Mouse (Mus musculus) macrophage (primary cell): ENCODE measurements at regions not wholly inside any gene's neighbourhood (a gene's known extent, or its start where the extent isn't known, plus 50 kb on each side); places are given as distances from the start of the nearest gene placed in this dataset.

Experiments used
- H3K27ac ChIP-seq: fragments of 350-480 bp; formaldehyde crosslinking; 2 replicates; pipeline ENCODE4 v1.9.0; 2021
- H3K36me3 ChIP-seq: fragments of 350-480 bp; formaldehyde crosslinking; 2 replicates; pipeline ENCODE4 v1.9.0; 2021; ENCODE audit errors: inconsistent target
- H3K4me3 ChIP-seq: fragments of 350-480 bp; formaldehyde crosslinking; 2 replicates; pipeline ENCODE4 v1.9.0; 2021; ENCODE audit errors: inconsistent target
- H3K79me2 ChIP-seq: fragments of 350-480 bp; formaldehyde crosslinking; 2 replicates; pipeline ENCODE4 v1.9.0; 2021; ENCODE audit errors: inconsistent target
- WGBS: methylation state at CpG from one replicate; pipeline ENCODE4 v1.1.7; 2026; ENCODE audit warnings: inconsistent platforms; ENCODE audit not compliant: missing documents; 5-methylcytosine and 5-hydroxymethylcytosine counted together

GRCm38 (mm10) chr13:113536306-113536705 is 82.1 kb downstream of the Snx18 start:
- Histone ChIP-seq H3K36me3 (no peaks in the 10 kb centered on the region), H3K4me3 (no peak overlapping the region), H3K79me2 (no peaks in the 10 kb centered on the region), H3K27ac (no peak overlapping the region)
- 92% methylated on average over 4 of the region's 4 CpGs for WGBS

- Histone ChIP-seq H3K4me3 (no peak overlapping the region), H3K27ac (no peak overlapping the region), H3K79me2 (no peaks in the 10 kb centered on the region), H3K36me3 (no peaks in the 10 kb centered on the region)
- WGBS, result 84% methylated on average over 8 of the region's 8 CpGs
Measured at GRCm38 (mm10) chr13:113534664-113535455, 83.5 kb downstream of the Snx18 start.

- no peak overlapping the region for H3K27ac ChIP-seq
- 90% methylated on average over 4 of the region's 4 CpGs for WGBS
- no peaks in the 10 kb centered on the region for H3K79me2 ChIP-seq
- no peaks in the 10 kb centered on the region for H3K36me3 ChIP-seq
- no peak overlapping the region for H3K4me3 ChIP-seq
Measured at GRCm38 (mm10) chr13:113533884-113534445, 84.4 kb downstream of the Snx18 start.

- WGBS, result 93% methylated on average over 6 of the region's 6 CpGs
Measured at GRCm38 (mm10) chr13:113526997-113527396, 91.4 kb downstream of the Snx18 start.

GRCm38 (mm10) chr13:113523503-113523902 is 94.9 kb downstream of the Snx18 start:
- H3K27ac ChIP-seq, result no peak overlapping the region
- no peaks in the 10 kb centered on the region for H3K36me3 ChIP-seq
- H3K79me2 ChIP-seq, result no peaks in the 10 kb centered on the region
- WGBS, result 100% methylated on average over 5 of the region's 5 CpGs
- no peak overlapping the region for H3K4me3 ChIP-seq

More at GRCm38 (mm10) chr13:113526997-113527396, 91.4 kb downstream of the Snx18 start:
- Histone ChIP-seq H3K36me3 (no peaks in the 10 kb centered on the region), H3K4me3 (no peak overlapping the region), H3K27ac (no peak overlapping the region), H3K79me2 (no peaks in the 10 kb centered on the region)

GRCm38 (mm10) chr13:113518144-113518543 is 100.2 kb downstream of the Snx18 start:
- Histone ChIP-seq H3K4me3 (no peak overlapping the region), H3K36me3 (no peaks in the 10 kb centered on the region), H3K79me2 (no peaks in the 10 kb centered on the region), H3K27ac (no peak overlapping the region)
- whole genome bisulfite sequencing, result 89% methylated on average over 6 of the region's 6 CpGs

GRCm38 (mm10) chr13:113516102-113516501 is 102.3 kb downstream of the Snx18 start:
- no peaks in the 10 kb centered on the region for H3K79me2 ChIP-seq
- WGBS, result 100% methylated on average over 1 of the region's 1 CpGs
- no peak overlapping the region for H3K27ac ChIP-seq
- no peaks in the 10 kb centered on the region for H3K36me3 ChIP-seq
- no peak overlapping the region for H3K4me3 ChIP-seq

- Histone ChIP-seq H3K27ac (peak overlapping the region; percentile 12; the same call in 1 of the 2 replicates), H3K79me2 (no peaks in the 10 kb centered on the region), H3K4me3 (no peak overlapping the region), H3K36me3 (no peaks in the 10 kb centered on the region)
- 11% methylated on average over 6 of the region's 7 CpGs for WGBS
Measured at GRCm38 (mm10) chr13:113515162-113515600, 103.2 kb downstream of the Snx18 start.

- no peak overlapping the region for H3K4me3 ChIP-seq
- 76% methylated on average over 10 of the region's 10 CpGs for WGBS
- H3K79me2 ChIP-seq, result no peaks in the 10 kb centered on the region
- peak overlapping the region; percentile 45 for H3K27ac ChIP-seq
- no peaks in the 10 kb centered on the region for H3K36me3 ChIP-seq
Measured at GRCm38 (mm10) chr13:113509403-113510185, 108.8 kb downstream of the Snx18 start.

GRCm38 (mm10) chr13:113508124-113508728 is 110.1 kb downstream of the Snx18 start:
- no peak overlapping the region for H3K4me3 ChIP-seq
- no peaks in the 10 kb centered on the region for H3K36me3 ChIP-seq
- 25% methylated on average over 11 of the region's 11 CpGs for WGBS
- no peaks in the 10 kb centered on the region for H3K79me2 ChIP-seq
- H3K27ac ChIP-seq, result peak overlapping the region; percentile 46

GRCm38 (mm10) chr13:113502528-113502927 is 115.8 kb downstream of the Snx18 start:
- WGBS, result 96% methylated on average over 6 of the region's 6 CpGs

GRCm38 (mm10) chr13:113502059-113502458 is 116.3 kb downstream of the Snx18 start:
- Histone ChIP-seq H3K36me3 (no peaks in the 10 kb centered on the region), H3K79me2 (no peaks in the 10 kb centered on the region), H3K27ac (no peak overlapping the region), H3K4me3 (no peak overlapping the region)
- WGBS, result 94% methylated on average over 3 of the region's 3 CpGs

More at GRCm38 (mm10) chr13:113502528-113502927, 115.8 kb downstream of the Snx18 start:
- H3K27ac ChIP-seq, result no peak overlapping the region
- H3K4me3 ChIP-seq, result no peak overlapping the region
- H3K79me2 ChIP-seq, result no peaks in the 10 kb centered on the region
- H3K36me3 ChIP-seq, result no peaks in the 10 kb centered on the region

- WGBS, result 58% methylated on average over 3 of the region's 3 CpGs
- Histone ChIP-seq H3K36me3 (no peaks in the 10 kb centered on the region), H3K27ac (no peak overlapping the region), H3K4me3 (no peak overlapping the region), H3K79me2 (no peaks in the 10 kb centered on the region)
Measured at GRCm38 (mm10) chr13:113500373-113500990, 117.9 kb downstream of the Snx18 start.

GRCm38 (mm10) chr13:113499079-113499710 is 119.2 kb downstream of the Snx18 start:
- no peak overlapping the region for H3K27ac ChIP-seq
- no peak overlapping the region for H3K4me3 ChIP-seq
- no peaks in the 10 kb centered on the region for H3K79me2 ChIP-seq
- H3K36me3 ChIP-seq, result no peaks in the 10 kb centered on the region
- 98% methylated on average over 6 of the region's 6 CpGs for WGBS
